17 mouse cellular contexts compared by ENCODE assay signal in the genomic region with DNA sequence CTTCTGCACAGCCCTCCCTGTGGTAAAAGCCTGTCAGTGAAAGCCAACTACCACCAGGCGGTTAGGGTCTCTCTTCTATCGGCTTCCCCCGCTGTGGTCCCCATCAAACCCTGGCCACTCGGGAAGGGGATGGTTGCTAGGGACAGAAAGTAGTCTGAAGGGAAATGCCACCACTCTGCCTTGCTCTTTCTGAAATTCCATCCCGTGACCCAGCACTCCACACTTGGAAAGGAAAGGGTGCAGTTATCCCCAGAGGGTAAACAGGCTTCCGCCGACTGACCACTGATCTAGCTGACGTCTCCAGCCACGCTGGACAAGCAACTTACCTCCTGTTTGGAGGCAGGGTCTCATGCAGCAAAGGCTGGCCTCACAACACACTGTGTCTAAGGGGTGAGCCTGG.
"Had no signal": no experiment of that assay in that cellular context is flagged by ENCODE, and none has a peak within 500 bp of the region (broad histone marks: within the 10 kb centered on the region; RNA-seq: fewer than 3 reads in every experiment).

No protein-coding gene starts in this region.

- H3K36me3 ChIP-seq: neural tube, embryonic 12.5 days; neural tube, embryonic 13.5 days; neural tube, embryonic 15.5 days; stomach, embryonic 15.5 days had no signal

- H3K27ac ChIP-seq: neural tube, embryonic 12.5 days; neural tube, embryonic 13.5 days; neural tube, embryonic 15.5 days; stomach, embryonic 15.5 days; stomach, postnatal 0 days had no signal

- H3K9me3 ChIP-seq: neural tube, embryonic 12.5 days; neural tube, embryonic 13.5 days; neural tube, embryonic 15.5 days; stomach, embryonic 15.5 days had no signal

- H3K27me3 ChIP-seq: neural tube, embryonic 15.5 days had no signal

- H3K4me3 ChIP-seq: neural tube, embryonic 12.5 days; neural tube, embryonic 13.5 days; neural tube, embryonic 15.5 days; stomach, embryonic 15.5 days had no signal

- H3K4me1 ChIP-seq: stomach, embryonic 15.5 days had no signal

- H3K4me2 ChIP-seq: neural tube, embryonic 12.5 days; neural tube, embryonic 13.5 days; neural tube, embryonic 15.5 days; stomach, embryonic 15.5 days had no signal

- DNase-seq: retina, postnatal 1 day; right cerebral cortex, adult 18-20 months; right cerebral cortex, postnatal 14 days; right cerebral cortex, postnatal 25 days; right cerebral cortex, postnatal 4 days; spleen, adult 18-20 months; thymus, adult 18-20 months; thymus, adult 2 months; thymus, postnatal 14 days; thymus, postnatal 25 days; thymus, postnatal 36 days; thymus, postnatal 4 days had no signal

- H3K9ac ChIP-seq: neural tube, embryonic 12.5 days; neural tube, embryonic 13.5 days; neural tube, embryonic 15.5 days; stomach, embryonic 15.5 days had no signal
